Mouse (Mus musculus) right cerebral cortex, postnatal 10 days (tissue): ENCODE results near the gene Olfr373.
"Not testable (repeated sequence)": the region's sequence is repeated elsewhere in the genome, so short reads cannot be mapped to it uniquely, and the experiment has no call there.

ENCODE experiments used
- DNase-seq, 2 experiments: peaks; one replicate each; pipeline ENCODE4 v3.0.0; 2021; ENCODE audit warnings: low spot score in 2 of 2

Olfr373 gene

GRCm38 (mm10) chr8:72082877-72083276, at the start of gene Olfr373:
TSS of gene Olfr373 (plus strand) at chr8:72083177.
- DNase-seq, result not testable (repeated sequence)

- not testable (repeated sequence) for DNase-seq
Observed at GRCm38 (mm10) chr8:72040918-72041317, 42.1 kb upstream of the Olfr373 start, which contains the start of gene Olfr372. TSS of gene Olfr372 (plus strand) at chr8:72041218.

GRCm38 (mm10) chr8:72042493-72042892, 40.5 kb upstream of the Olfr373 start:
- DNase-seq, result no peak

GRCm38 (mm10) chr8:72054633-72055032, 28.3 kb upstream of the Olfr373 start:
- not testable (repeated sequence) for DNase-seq

- not testable (repeated sequence) for DNase-seq
Observed at GRCm38 (mm10) chr8:72057643-72058042, 25.3 kb upstream of the Olfr373 start.

- not testable (repeated sequence) for DNase-seq
Observed at GRCm38 (mm10) chr8:72066819-72067399, 16.1 kb upstream of the Olfr373 start.

GRCm38 (mm10) chr8:72084744-72085143, 1.8 kb downstream of the Olfr373 start:
- no peak for DNase-seq

GRCm38 (mm10) chr8:72087611-72088010, 4.6 kb downstream of the Olfr373 start:
- DNase-seq, result not testable (repeated sequence)

- not testable (repeated sequence) for DNase-seq
Observed at GRCm38 (mm10) chr8:72096721-72097120, 13.7 kb downstream of the Olfr373 start.

- peak; percentile 33 to 47 for DNase-seq
Observed at GRCm38 (mm10) chr8:72099377-72100103, 16.6 kb downstream of the Olfr373 start.

- no peak for DNase-seq
Observed at GRCm38 (mm10) chr8:72105165-72105564, 22.2 kb downstream of the Olfr373 start.

- DNase-seq, result no peak
Observed at GRCm38 (mm10) chr8:72106740-72107139, 23.8 kb downstream of the Olfr373 start, which contains the start of gene Olfr374. TSS of gene Olfr374 (plus strand) at chr8:72107040.

GRCm38 (mm10) chr8:72110876-72111275, 27.9 kb downstream of the Olfr373 start:
- DNase-seq, result no peak

GRCm38 (mm10) chr8:72112486-72112885, 29.5 kb downstream of the Olfr373 start:
- no peak for DNase-seq

GRCm38 (mm10) chr8:72115202-72115601, 32.2 kb downstream of the Olfr373 start:
- DNase-seq, result no peak

GRCm38 (mm10) chr8:72118616-72119015, 35.6 kb downstream of the Olfr373 start:
- DNase-seq, result no peak

- DNase-seq, result not testable (repeated sequence)
Observed at GRCm38 (mm10) chr8:72121486-72121885, 38.5 kb downstream of the Olfr373 start.

GRCm38 (mm10) chr8:72121997-72122396, 39.0 kb downstream of the Olfr373 start:
- no peak for DNase-seq

- DNase-seq, result no peak
Observed at GRCm38 (mm10) chr8:72127834-72128233, 44.9 kb downstream of the Olfr373 start.

GRCm38 (mm10) chr8:72131251-72131650, 48.3 kb downstream of the Olfr373 start:
- DNase-seq, result no peak

GRCm38 (mm10) chr8:72131901-72132300, 48.9 kb downstream of the Olfr373 start:
- no peak for DNase-seq

- no peak for DNase-seq
Observed at GRCm38 (mm10) chr8:72132417-72132816, 49.4 kb downstream of the Olfr373 start.

- no peak for DNase-seq
Observed at GRCm38 (mm10) chr8:72132891-72133290, 49.9 kb downstream of the Olfr373 start.
